18 mouse cellular contexts compared by ENCODE assay signal in genomic region chr17:45777431-45777830, GRCm38 (mm10). TPM values are rescaled to one million over a fixed set of nuclear protein-coding genes. Genes with fewer than 3 reads are reported as not detected.
"Had no signal": no experiment of that assay in that cellular context is flagged by ENCODE, and none has a peak within 500 bp of the region (broad histone marks: within the 10 kb centered on the region; RNA-seq: fewer than 3 reads in every experiment).

No protein-coding gene starts in this region.

- DNase-seq: kidney, adult 11 months; kidney, adult 9 months; kidney, postnatal 10 days; kidney, postnatal 4 days; left cerebral cortex, postnatal 4 days; lung, adult 2 months; lung, postnatal 36 days; right cerebral cortex, adult 18-20 months; right cerebral cortex, postnatal 25 days had no signal

- ATAC-seq: lung, postnatal 0 days; midbrain, embryonic 16.5 days had no signal

- H3K4me3 ChIP-seq: liver, embryonic 15.5 days; midbrain, embryonic 12.5 days had no signal

- H3K27ac ChIP-seq: liver, embryonic 15.5 days; midbrain, embryonic 12.5 days had no signal

RNA-seq across cellular contexts. Expression of gene 1600014C23Rik, which starts 43.8 kb away (rescaled TPM):
- total RNA-seq: layer of hippocampus, adult 8-10 months; layer of hippocampus, postnatal 14 days; left cerebral cortex, adult 18-20 months; left cerebral cortex, postnatal 10 days; left cerebral cortex, postnatal 4 days; megakaryocyte-erythroid progenitor cell, adult 5-6 weeks had no signal
